Mouse (Mus musculus) mammary gland, adult 2 months (tissue): Measurements from ENCODE around the gene Gm20765. TPM values are rescaled to one million over a fixed set of nuclear protein-coding genes. Genes with fewer than 3 reads are reported as not detected.

ENCODE experiments used
- polyA plus RNA-seq: library from polyadenylated mRNA; depleted of rRNA; stranded (reverse); fragments of >200 nt; gene quantifications from 2 replicates; pipeline ENCODE4 v1.2.3, GENCODE M21; 2012; ENCODE audit warnings: low replicate concordance; rRNA removed

Gm20765 gene
- not detected in 2 replicates for polyA plus RNA-seq

DNA sequence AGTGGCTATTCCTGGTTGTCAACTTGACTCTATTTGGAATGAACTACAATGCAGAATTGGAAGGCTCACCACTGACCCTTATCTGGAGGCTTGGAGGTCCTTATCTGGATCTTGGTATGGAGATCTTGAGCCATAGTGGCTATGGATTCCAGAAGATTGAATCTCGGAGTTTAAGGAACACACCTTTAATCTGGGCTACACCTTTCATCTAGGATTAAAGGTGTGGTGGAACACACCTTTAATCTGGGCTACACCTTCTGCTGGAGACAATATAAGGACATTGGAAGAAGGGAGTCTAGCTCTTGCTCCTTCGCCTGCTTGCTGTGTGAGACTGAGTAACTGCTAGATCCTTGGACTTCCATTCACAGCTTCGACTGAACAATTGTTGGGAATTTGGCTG is at the start of gene Gm20765:
TSS of gene Gm20765 (plus strand) at position 301 of the 400 bp plus-strand sequence.

DNA sequence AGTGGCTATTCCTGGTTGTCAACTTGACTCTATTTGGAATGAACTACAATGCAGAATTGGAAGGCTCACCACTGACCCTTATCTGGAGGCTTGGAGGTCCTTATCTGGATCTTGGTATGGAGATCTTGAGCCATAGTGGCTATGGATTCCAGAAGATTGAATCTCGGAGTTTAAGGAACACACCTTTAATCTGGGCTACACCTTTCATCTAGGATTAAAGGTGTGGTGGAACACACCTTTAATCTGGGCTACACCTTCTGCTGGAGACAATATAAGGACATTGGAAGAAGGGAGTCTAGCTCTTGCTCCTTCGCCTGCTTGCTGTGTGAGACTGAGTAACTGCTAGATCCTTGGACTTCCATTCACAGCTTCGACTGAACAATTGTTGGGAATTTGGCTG is 42.6 kb upstream of the Gm20765 start, which contains the start of gene Gm21293:
TSS of gene Gm21293 (plus strand) at position 301 of the 400 bp plus-strand sequence.

DNA sequence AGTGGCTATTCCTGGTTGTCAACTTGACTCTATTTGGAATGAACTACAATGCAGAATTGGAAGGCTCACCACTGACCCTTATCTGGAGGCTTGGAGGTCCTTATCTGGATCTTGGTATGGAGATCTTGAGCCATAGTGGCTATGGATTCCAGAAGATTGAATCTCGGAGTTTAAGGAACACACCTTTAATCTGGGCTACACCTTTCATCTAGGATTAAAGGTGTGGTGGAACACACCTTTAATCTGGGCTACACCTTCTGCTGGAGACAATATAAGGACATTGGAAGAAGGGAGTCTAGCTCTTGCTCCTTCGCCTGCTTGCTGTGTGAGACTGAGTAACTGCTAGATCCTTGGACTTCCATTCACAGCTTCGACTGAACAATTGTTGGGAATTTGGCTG is 34.1 kb upstream of the Gm20765 start, which contains the start of gene Gm6763:
TSS of gene Gm6763 (plus strand) at position 301 of the 400 bp plus-strand sequence.

DNA sequence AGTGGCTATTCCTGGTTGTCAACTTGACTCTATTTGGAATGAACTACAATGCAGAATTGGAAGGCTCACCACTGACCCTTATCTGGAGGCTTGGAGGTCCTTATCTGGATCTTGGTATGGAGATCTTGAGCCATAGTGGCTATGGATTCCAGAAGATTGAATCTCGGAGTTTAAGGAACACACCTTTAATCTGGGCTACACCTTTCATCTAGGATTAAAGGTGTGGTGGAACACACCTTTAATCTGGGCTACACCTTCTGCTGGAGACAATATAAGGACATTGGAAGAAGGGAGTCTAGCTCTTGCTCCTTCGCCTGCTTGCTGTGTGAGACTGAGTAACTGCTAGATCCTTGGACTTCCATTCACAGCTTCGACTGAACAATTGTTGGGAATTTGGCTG is 25.6 kb upstream of the Gm20765 start, which contains the start of gene Gm8764:
TSS of gene Gm8764 (plus strand) at position 301 of the 400 bp plus-strand sequence.

DNA sequence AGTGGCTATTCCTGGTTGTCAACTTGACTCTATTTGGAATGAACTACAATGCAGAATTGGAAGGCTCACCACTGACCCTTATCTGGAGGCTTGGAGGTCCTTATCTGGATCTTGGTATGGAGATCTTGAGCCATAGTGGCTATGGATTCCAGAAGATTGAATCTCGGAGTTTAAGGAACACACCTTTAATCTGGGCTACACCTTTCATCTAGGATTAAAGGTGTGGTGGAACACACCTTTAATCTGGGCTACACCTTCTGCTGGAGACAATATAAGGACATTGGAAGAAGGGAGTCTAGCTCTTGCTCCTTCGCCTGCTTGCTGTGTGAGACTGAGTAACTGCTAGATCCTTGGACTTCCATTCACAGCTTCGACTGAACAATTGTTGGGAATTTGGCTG is 17.1 kb upstream of the Gm20765 start, which contains the start of gene Gm21304:
TSS of gene Gm21304 (plus strand) at position 301 of the 400 bp plus-strand sequence.

DNA sequence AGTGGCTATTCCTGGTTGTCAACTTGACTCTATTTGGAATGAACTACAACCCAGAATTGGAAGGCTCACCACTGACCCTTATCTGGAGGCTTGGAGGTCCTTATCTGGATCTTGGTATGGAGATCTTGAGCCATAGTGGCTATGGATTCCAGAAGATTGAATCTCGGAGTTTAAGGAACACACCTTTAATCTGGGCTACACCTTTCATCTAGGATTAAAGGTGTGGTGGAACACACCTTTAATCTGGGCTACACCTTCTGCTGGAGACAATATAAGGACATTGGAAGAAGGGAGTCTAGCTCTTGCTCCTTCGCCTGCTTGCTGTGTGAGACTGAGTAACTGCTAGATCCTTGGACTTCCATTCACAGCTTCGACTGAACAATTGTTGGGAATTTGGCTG is 8.6 kb upstream of the Gm20765 start, which contains the start of gene Gm21312:
TSS of gene Gm21312 (plus strand) at position 301 of the 400 bp plus-strand sequence.

DNA sequence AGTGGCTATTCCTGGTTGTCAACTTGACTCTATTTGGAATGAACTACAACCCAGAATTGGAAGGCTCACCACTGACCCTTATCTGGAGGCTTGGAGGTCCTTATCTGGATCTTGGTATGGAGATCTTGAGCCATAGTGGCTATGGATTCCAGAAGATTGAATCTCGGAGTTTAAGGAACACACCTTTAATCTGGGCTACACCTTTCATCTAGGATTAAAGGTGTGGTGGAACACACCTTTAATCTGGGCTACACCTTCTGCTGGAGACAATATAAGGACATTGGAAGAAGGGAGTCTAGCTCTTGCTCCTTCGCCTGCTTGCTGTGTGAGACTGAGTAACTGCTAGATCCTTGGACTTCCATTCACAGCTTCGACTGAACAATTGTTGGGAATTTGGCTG is 8.4 kb downstream of the Gm20765 start, which contains the start of gene Gm4340:
TSS of gene Gm4340 (plus strand) at position 301 of the 400 bp plus-strand sequence.

Other genes with a start within 250 kb of the Gm20765 start
- gene Gm21293, start 42.5 kb upstream of the Gm20765 start, polyA plus RNA-seq, result not detected in 2 replicates
- gene Gm6763, start 34.0 kb upstream of the Gm20765 start, polyA plus RNA-seq, result not detected in 2 replicates
- not detected in 2 replicates for gene Gm8764, start 25.5 kb upstream of the Gm20765 start, polyA plus RNA-seq
- not detected in 2 replicates for gene Gm21304, start 17.0 kb upstream of the Gm20765 start, polyA plus RNA-seq
- gene Gm21312, start 8.5 kb upstream of the Gm20765 start, polyA plus RNA-seq, result not detected in 2 replicates
- not detected in 2 replicates for gene Gm4340, start 8.5 kb downstream of the Gm20765 start, polyA plus RNA-seq